Mouse (Mus musculus) Patski (cell line): ENCODE measurements at regions not wholly inside any gene's neighbourhood (a gene's known extent, or its start where the extent isn't known, plus 50 kb on each side); places are given as distances from the start of the nearest gene placed in this dataset.
A peak's percentile ranks its signal among the peaks of the same experiment; 100 is the strongest.

Experiments used
- ATAC-seq: fragments of 100-300 bp; one replicate; pipeline ENCODE4 v1.8.0; 2021
- CTCF ChIA-PET: fragments of 350-600 bp; sonication (Branson Sonifier 250); formaldehyde crosslinking; loops from one replicate; lab custom pipeline; 2022; ENCODE audit warnings: inconsistent platforms; lab: Charles Lee
- POLR2A ChIA-PET: fragments of 350-600 bp; sonication (Branson Sonifier 250); formaldehyde crosslinking; loops from one replicate; lab custom pipeline; 2022; ENCODE audit warnings: antibody characterized with exemption, inconsistent platforms; lab: Charles Lee
- DNase-seq: peaks from one replicate; pipeline ENCODE4 v3.0.0-alpha.2; 2011; ENCODE audit warnings: low read depth, low spot score
- H3K27me3 ChIP-seq: fragments of 371-371 bp; one replicate; pipeline ENCODE4 v1.5.1; 2021
- CTCF ChIP-seq: fragments of 100-300 bp; IDR thresholded peaks from one replicate; pipeline ENCODE4 v1.5.1; 2021
- in situ Hi-C: fragments of 300-500 bp; cut with MboI; formaldehyde crosslinking; loops from 3 replicates; pipeline ENCODE4 v1.11.1; 2018; ENCODE audit warnings: low pct_unique_long_range_greater_than_20kb, mixed read lengths

- POLR2A ChIA-PET = interaction anchor here (0.7 kb wide), 1 partner anchor 118 kb away, joined by 3 read pairs; no protein-coding TSS in a partner anchor
Measured at GRCm38 (mm10) chr4:95184180-95184579, 132.2 kb upstream of the Jun start.

GRCm38 (mm10) chr4:95185113-95185915, 133.3 kb upstream of the Jun start:
- CTCF ChIA-PET = interaction anchor here (1.2 kb wide), 1 partner anchor 10 kb away, joined by 3 read pairs; no protein-coding TSS in a partner anchor
- in situ Hi-C loops = no loop called here
- DNase-seq (no peak), ATAC-seq (no peak)
- TF ChIP-seq CTCF = no peak
- H3K27me3 ChIP-seq = no peaks in the 10 kb centered on the region
- POLR2A ChIA-PET = no interaction called here

More at GRCm38 (mm10) chr4:95184180-95184579, 132.2 kb upstream of the Jun start:
- DNase-seq (no peak), ATAC-seq (no peak)
- TF ChIP-seq CTCF = no peak
- CTCF ChIA-PET = no interaction called here
- H3K27me3 ChIP-seq = no peaks in the 10 kb centered on the region
- in situ Hi-C loops = no loop called here

GRCm38 (mm10) chr4:95185916-95186200, 133.8 kb upstream of the Jun start:
- TF ChIP-seq CTCF = no peak
- CTCF ChIA-PET = interaction anchor here (1.2 kb wide), 1 partner anchor 11 kb away, joined by 3 read pairs; no protein-coding TSS in a partner anchor

GRCm38 (mm10) chr4:95188107-95188506, 136.1 kb upstream of the Jun start:
- ChIA-PET POLR2A (no interaction called here), CTCF (no interaction called here)
- no peaks in the 10 kb centered on the region for H3K27me3 ChIP-seq
- in situ Hi-C loops = no loop called here
- ATAC-seq = peak; percentile 57
- TF ChIP-seq CTCF = no peak
- peak; percentile 34 for DNase-seq

More at GRCm38 (mm10) chr4:95185916-95186200, 133.8 kb upstream of the Jun start:
- H3K27me3 ChIP-seq = no peaks in the 10 kb centered on the region
- ATAC-seq (no peak), DNase-seq (no peak)
- in situ Hi-C loops = no loop called here
- POLR2A ChIA-PET = no interaction called here

GRCm38 (mm10) chr4:95191654-95192406, 139.8 kb upstream of the Jun start:
- ATAC-seq (no peak), DNase-seq (no peak)
- POLR2A ChIA-PET = no interaction called here
- CTCF ChIA-PET = no interaction called here
- no peak for TF ChIP-seq CTCF
- no peaks in the 10 kb centered on the region for H3K27me3 ChIP-seq
- in situ Hi-C loops = no loop called here

- in situ Hi-C loops = no loop called here
- ChIA-PET CTCF (no interaction called here), POLR2A (no interaction called here)
- no peak for TF ChIP-seq CTCF
- ATAC-seq (no peak), DNase-seq (no peak)
- no peaks in the 10 kb centered on the region for H3K27me3 ChIP-seq
Measured at GRCm38 (mm10) chr4:95192562-95192961, 140.5 kb upstream of the Jun start.

- ChIA-PET CTCF (no interaction called here), POLR2A (no interaction called here)
- no peaks in the 10 kb centered on the region for H3K27me3 ChIP-seq
- in situ Hi-C loops = no loop called here
- no peak for TF ChIP-seq CTCF
- no peak for DNase-seq
- no peak for ATAC-seq
Measured at GRCm38 (mm10) chr4:95193028-95193427, 141.0 kb upstream of the Jun start.

GRCm38 (mm10) chr4:95193473-95193872, 141.5 kb upstream of the Jun start:
- POLR2A ChIA-PET = no interaction called here
- DNase-seq = no peak
- no peaks in the 10 kb centered on the region for H3K27me3 ChIP-seq
- CTCF ChIA-PET = interaction anchor here (2.3 kb wide), 1 partner anchor 15 kb away, joined by 6 read pairs; no protein-coding TSS in a partner anchor
- TF ChIP-seq CTCF = no peak
- no peak for ATAC-seq
- in situ Hi-C loops = no loop called here

GRCm38 (mm10) chr4:95194621-95195455, 142.8 kb upstream of the Jun start:
- no peaks in the 10 kb centered on the region for H3K27me3 ChIP-seq
- no peak for ATAC-seq
- TF ChIP-seq CTCF = no peak
- in situ Hi-C loops = no loop called here
- ChIA-PET POLR2A (no interaction called here), CTCF (interaction anchor here (0.9 to 2.3 kb wide), 2 partner anchors 13 to 17 kb away, joined by 3 to 6 read pairs; no protein-coding TSS in a partner anchor)
- DNase-seq = no peak

- TF ChIP-seq CTCF = no peak
- ATAC-seq (no peak), DNase-seq (no peak)
- ChIA-PET POLR2A (no interaction called here), CTCF (interaction anchor here (0.9 kb wide), 1 partner anchor 14 kb away, joined by 3 read pairs; no protein-coding TSS in a partner anchor)
- in situ Hi-C loops = no loop called here
- H3K27me3 ChIP-seq = no peaks in the 10 kb centered on the region
Measured at GRCm38 (mm10) chr4:95196106-95196505, 144.1 kb upstream of the Jun start.
